Comparison of ENCODE assay signal across 9 mouse cellular contexts in genomic region chr2:104712486-104712809, GRCm38 (mm10). TPM values are rescaled to one million over a fixed set of nuclear protein-coding genes. Genes with fewer than 3 reads are reported as not detected.
DNase-seq lines count a peak whose midpoint lies in the region; ATAC-seq and TF ChIP-seq lines count a peak whose summit lies in the region.
"Had no signal": no experiment of that assay in that cellular context is flagged by ENCODE, and none has a peak within 500 bp of the region (broad histone marks: within the 10 kb centered on the region; RNA-seq: fewer than 3 reads in every experiment).

No protein-coding gene starts in this region.

- peak overlapping the region; percentile 79 for H3K4me2 ChIP-seq in kidney, embryonic 16.5 days (replicated peaks; ENCODE audit: low read depth, low read length)
- H3K4me2 ChIP-seq in hindbrain, postnatal 0 days (ENCODE audit: low read depth, low read length) = peak overlapping the region; percentile 59
- peak overlapping the region; percentile 78 for H3K4me2 ChIP-seq in midbrain, embryonic 15.5 days

- ATAC-seq in kidney, embryonic 16.5 days (ENCODE audit: low FRiP score, low TSS enrichment) = no peak
- ATAC-seq in hindbrain, postnatal 0 days = no peak
- no peak for ATAC-seq in midbrain, embryonic 15.5 days (replicated peaks)

- H3K27me3 ChIP-seq in kidney, embryonic 16.5 days (ENCODE audit: insufficient read depth, low read length) = no peaks in the 10 kb centered on the region
- no peaks in the 10 kb centered on the region for H3K27me3 ChIP-seq in hindbrain, postnatal 0 days (ENCODE audit: insufficient read depth, low read length)
- H3K27me3 ChIP-seq in midbrain, embryonic 15.5 days (replicated peaks) = no peaks in the 10 kb centered on the region

- no peak for DNase-seq in kidney, adult 8-10 months
- DNase-seq in hindbrain, postnatal 0 days (ENCODE audit: low spot score) = no peak
- no peak for DNase-seq in testis, postnatal 14 days (ENCODE audit: low spot score)
- DNase-seq in kidney, postnatal 25 days = no peak
- DNase-seq in left cerebral cortex, postnatal 4 days = no peak

- no peak for TF ChIP-seq POLR2A in cortical plate, adult 2 months (IDR thresholded peaks at IDR 0.05; ENCODE audit: extremely low read depth, insufficient read depth, low read length)

- H3K4me1 ChIP-seq in kidney, embryonic 16.5 days (ENCODE audit: insufficient read depth, low read length) = peaks cover 10% of the 10 kb centered on the region
- peaks cover 3% of the 10 kb centered on the region; the same call in 1 of the 2 replicates for H3K4me1 ChIP-seq in cortical plate, adult 2 months (ENCODE audit: control insufficient read depth, insufficient read depth, low read length)
- H3K4me1 ChIP-seq in hindbrain, postnatal 0 days (ENCODE audit: insufficient read depth, low read length) = 0 out of 2 replicates have a peak, but pooled peaks cover 5% of the 10 kb centered on the region
- peaks cover 25% of the 10 kb centered on the region for H3K4me1 ChIP-seq in midbrain, embryonic 15.5 days

- intact Hi-C loops in left cerebral cortex, postnatal 4 days (cut with DNase I) = no loop called here

- peak overlapping the region; percentile 86 for H3K4me3 ChIP-seq in kidney, embryonic 16.5 days (ENCODE audit: low read length)
- H3K4me3 ChIP-seq in cortical plate, adult 2 months (ENCODE audit: insufficient read depth, low read length) = peak overlapping the region; percentile 69
- H3K4me3 ChIP-seq in hindbrain, postnatal 0 days (ENCODE audit: low read length) = peak overlapping the region; percentile 85
- H3K4me3 ChIP-seq in midbrain, embryonic 15.5 days = peak overlapping the region; percentile 91

- H3K9ac ChIP-seq in kidney, embryonic 16.5 days (replicated peaks; ENCODE audit: low read length) = peak overlapping the region; percentile 85
- peak overlapping the region; percentile 78 for H3K9ac ChIP-seq in hindbrain, postnatal 0 days (replicated peaks; ENCODE audit: low read length)
- H3K9ac ChIP-seq in midbrain, embryonic 15.5 days = peak overlapping the region; percentile 89

- H3K36me3 ChIP-seq in kidney, embryonic 16.5 days (ENCODE audit: insufficient read depth, low read length) = no peaks in the 10 kb centered on the region
- H3K36me3 ChIP-seq in hindbrain, postnatal 0 days (ENCODE audit: insufficient read depth, low read length) = no peaks in the 10 kb centered on the region
- H3K36me3 ChIP-seq in midbrain, embryonic 15.5 days (replicated peaks) = no peaks in the 10 kb centered on the region

- 2% methylated on average over 7 of the region's 7 CpGs for WGBS in kidney, embryonic 16.5 days
- WGBS in hindbrain, postnatal 0 days = 1% methylated on average over 7 of the region's 7 CpGs
- 2% methylated on average over 7 of the region's 7 CpGs for WGBS in midbrain, embryonic 15.5 days

- no peaks in the 10 kb centered on the region for H3K9me3 ChIP-seq in kidney, embryonic 16.5 days (ENCODE audit: low read length)
- no peaks in the 10 kb centered on the region for H3K9me3 ChIP-seq in hindbrain, postnatal 0 days (ENCODE audit: low read length)
- H3K9me3 ChIP-seq in midbrain, embryonic 15.5 days = no peaks in the 10 kb centered on the region

- H3K27ac ChIP-seq in kidney, embryonic 16.5 days (ENCODE audit: low read length) = peak overlapping the region; percentile 83
- H3K27ac ChIP-seq in cortical plate, adult 2 months (ENCODE audit: insufficient read depth, low read length) = 0 out of 2 replicates have a peak overlapping the region, but pooled peaks have one; percentile 95
- peak overlapping the region; percentile 86 for H3K27ac ChIP-seq in hindbrain, postnatal 0 days
- H3K27ac ChIP-seq in midbrain, embryonic 15.5 days = peak overlapping the region; percentile 94

- TF ChIP-seq CTCF in cortical plate, adult 2 months (IDR thresholded peaks at IDR 0.05; ENCODE audit: extremely low read depth, insufficient read depth, low read length) = no peak
- TF ChIP-seq CTCF in hindbrain, postnatal 0 days (IDR thresholded peaks at IDR 0.05; ENCODE audit: low read depth) = no peak

RNA-seq across cellular contexts. Expression of gene Tcp11l1, which starts 0.5 kb away (rescaled TPM):
- 31.4 and 36.8 TPM in 2 replicates for polyA plus RNA-seq in kidney, embryonic 16.5 days (2015; fragmentation: Nextera tagmentation; extraction: Ambion mirVana)
- polyA plus RNA-seq in cortical plate, adult 2 months (2012; rRNA removed) = 14.0 and 16.5 TPM in 2 replicates
- total RNA-seq in hindbrain, postnatal 0 days (2014; rRNA removed) = 27.0 and 46.5 TPM in 2 replicates
- polyA plus RNA-seq in hindbrain, postnatal 0 days (2015; fragmentation: Nextera tagmentation; extraction: Ambion mirVana) = 64.2 and 69.6 TPM in 2 replicates
- 59.5 and 65.1 TPM in 2 replicates for polyA plus RNA-seq in midbrain, embryonic 15.5 days (2015; fragmentation: Nextera tagmentation; extraction: Ambion mirVana)
- 10 to 100 TPM; 56.5 to 59.9 TPM for total RNA-seq in left cerebral cortex, postnatal 4 days (2021)

RNA-seq across cellular contexts. Expression of gene Pin1rt1, which starts 3.7 kb away (rescaled TPM):
- 0.19 TPM in 1 of 2 replicates, not detected in the other for polyA plus RNA-seq in kidney, embryonic 16.5 days (2015; fragmentation: Nextera tagmentation; extraction: Ambion mirVana)
- not detected in 2 replicates for polyA plus RNA-seq in cortical plate, adult 2 months (2012; rRNA removed)
- total RNA-seq in hindbrain, postnatal 0 days (2014; rRNA removed) = not detected in 2 replicates
- not detected in 2 replicates for polyA plus RNA-seq in hindbrain, postnatal 0 days (2015; fragmentation: Nextera tagmentation; extraction: Ambion mirVana)
- polyA plus RNA-seq in midbrain, embryonic 15.5 days (2015; fragmentation: Nextera tagmentation; extraction: Ambion mirVana) = 0.19 and 0.34 TPM in 2 replicates
- not detected for total RNA-seq in left cerebral cortex, postnatal 4 days (2021)
- total RNA-seq: left cerebral cortex, postnatal 36 days had no signal

RNA-seq across cellular contexts. Expression of gene Depdc7, which starts 30.2 kb away (rescaled TPM):
- polyA plus RNA-seq in kidney, embryonic 16.5 days (2015; fragmentation: Nextera tagmentation; extraction: Ambion mirVana) = 24.2 and 26.1 TPM in 2 replicates
- 2.0 and 2.3 TPM in 2 replicates for polyA plus RNA-seq in cortical plate, adult 2 months (2012; rRNA removed)
- 1.3 and 1.8 TPM in 2 replicates for total RNA-seq in hindbrain, postnatal 0 days (2014; rRNA removed)
- 0.59 and 1.2 TPM in 2 replicates for polyA plus RNA-seq in hindbrain, postnatal 0 days (2015; fragmentation: Nextera tagmentation; extraction: Ambion mirVana)
- polyA plus RNA-seq in midbrain, embryonic 15.5 days (2015; fragmentation: Nextera tagmentation; extraction: Ambion mirVana) = 1.0 and 1.4 TPM in 2 replicates
- 1 to 10 TPM in 1 of 2 experiments, under 1 TPM in 1; 0.89 to 1.2 TPM for total RNA-seq in left cerebral cortex, postnatal 4 days (2021)
